Mouse (Mus musculus) adrenal gland, adult 18-20 months (tissue): ENCODE measurements at regions not wholly inside any gene's neighbourhood (a gene's known extent, or its start where the extent isn't known, plus 50 kb on each side); places are given as distances from the start of the nearest gene placed in this dataset.

Experiments used
- DNase-seq, 2 experiments: peaks; one replicate each; pipeline ENCODE4 v3.0.0; 2021 to 2022; ENCODE audit warnings: low spot score in 2 of 2

DNA sequence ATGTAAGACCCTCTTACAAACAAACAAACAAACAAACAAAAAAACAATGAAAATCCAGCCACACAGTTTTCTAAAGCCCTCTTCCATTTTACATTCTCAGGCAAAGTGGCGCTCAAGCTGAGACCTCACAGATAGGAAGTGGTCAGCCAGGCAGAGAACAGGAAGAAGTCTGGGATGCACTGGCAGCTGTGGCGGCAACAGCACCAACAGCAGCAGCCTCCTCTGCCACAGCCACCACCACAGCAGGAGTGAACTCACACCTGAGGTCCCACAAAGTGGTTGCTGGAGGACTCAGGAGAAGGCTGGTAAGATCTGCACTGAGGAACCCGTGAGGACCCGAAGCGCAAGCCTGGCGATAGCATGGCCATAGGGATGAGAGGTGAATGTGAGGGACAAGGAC lies 156.3 kb downstream of the Grm4 start:
- no peak for DNase-seq

DNA sequence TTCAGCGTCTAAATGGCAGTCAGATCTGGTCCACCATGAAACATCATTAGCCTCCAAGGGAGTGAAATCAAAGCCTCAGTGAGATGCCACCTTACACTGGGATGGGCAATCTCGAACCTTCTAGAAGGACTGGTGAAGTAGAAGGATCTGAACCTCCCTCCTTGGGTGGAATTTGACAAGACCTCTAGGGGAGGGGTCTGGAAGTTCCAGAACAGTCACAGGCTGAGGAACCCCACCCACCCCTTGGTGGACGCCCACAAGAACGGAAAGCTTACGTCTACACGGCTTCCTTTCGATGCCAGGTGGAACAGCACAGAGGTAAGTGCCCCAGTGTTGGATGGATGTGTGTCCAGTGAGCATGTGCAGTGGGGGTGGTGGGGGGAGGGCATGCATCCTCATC lies 156.9 kb downstream of the Grm4 start:
- DNase-seq, result no peak

DNA sequence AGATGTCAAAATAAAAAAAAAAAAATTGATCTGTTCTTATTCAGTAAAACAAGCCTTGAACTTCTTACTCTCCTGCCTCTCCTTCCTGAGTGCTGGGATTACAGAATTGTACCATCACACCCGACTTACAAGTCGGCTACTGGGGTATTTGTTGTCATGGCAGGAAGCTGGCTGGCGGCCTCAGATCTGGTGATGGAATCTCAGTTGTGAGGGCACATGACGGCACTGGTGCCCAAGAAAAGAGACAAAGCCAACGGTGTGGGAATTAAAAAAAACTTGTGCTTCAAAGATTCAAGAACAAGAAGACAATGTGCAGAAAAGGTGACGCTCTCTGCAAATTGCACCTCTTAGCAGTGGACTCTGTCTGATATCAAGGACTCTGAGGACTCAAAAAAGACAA lies 157.3 kb downstream of the Grm4 start:
- no peak for DNase-seq

DNA sequence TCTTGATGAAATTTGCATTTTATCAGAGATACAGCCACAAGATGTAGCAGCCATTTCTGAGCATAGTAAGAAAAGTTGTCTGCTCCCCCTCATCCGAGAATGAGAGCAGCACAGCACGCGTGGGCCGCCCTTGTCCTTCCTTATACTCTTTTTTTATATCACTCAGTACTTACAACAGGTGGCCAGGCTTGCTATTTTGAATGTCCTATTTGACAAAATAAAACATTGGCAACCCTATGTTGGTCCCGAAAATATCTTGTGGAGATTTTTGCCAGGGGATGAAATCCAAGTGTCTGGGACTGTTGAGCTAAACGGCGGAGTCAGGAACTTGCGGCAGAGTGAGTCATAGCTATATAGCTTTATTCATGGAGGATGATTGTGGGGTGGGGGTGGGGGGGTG lies 158.0 kb upstream of the Lemd2 start:
- DNase-seq, result no peak

DNA sequence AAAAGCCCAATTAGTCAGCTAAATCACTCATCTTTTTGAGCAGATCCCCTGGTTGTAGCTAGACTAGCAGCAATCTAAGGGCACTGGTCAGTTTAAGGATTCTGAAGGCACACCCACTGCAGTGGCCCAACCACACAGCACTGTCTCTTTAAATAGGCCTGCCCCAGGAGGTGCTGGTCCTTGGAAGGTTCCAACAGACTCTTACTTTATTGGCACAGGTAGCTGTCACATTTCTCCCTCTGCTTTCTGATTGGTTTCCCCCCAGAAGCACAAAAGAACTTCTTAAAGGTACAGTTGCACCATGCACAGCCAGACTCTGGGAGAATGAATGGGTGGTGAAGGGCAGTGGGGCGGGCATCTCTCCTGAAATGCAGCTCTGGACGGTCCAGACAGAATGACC lies 157.1 kb upstream of the Lemd2 start:
- DNase-seq, result no peak

DNA sequence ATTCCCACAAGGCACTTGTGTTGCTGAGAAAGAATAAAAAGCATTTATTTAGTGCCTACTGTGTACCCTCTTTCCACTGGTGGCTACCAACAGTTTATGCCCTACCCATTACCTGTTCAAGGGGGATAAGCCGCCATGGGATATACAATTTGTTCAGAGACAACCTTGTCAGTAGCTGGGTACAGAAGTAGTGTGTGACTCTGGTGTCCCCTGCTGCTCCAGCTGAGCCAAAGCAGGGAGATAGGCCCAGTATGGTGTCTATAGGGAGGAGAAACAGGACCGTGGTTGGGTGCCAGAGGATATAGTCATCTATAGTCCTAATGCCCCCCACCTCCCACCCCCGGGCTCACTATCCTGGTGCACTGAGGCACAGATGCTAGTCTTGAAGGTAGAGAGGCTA lies 152.6 kb upstream of the Lemd2 start:
- no peak for DNase-seq

DNA sequence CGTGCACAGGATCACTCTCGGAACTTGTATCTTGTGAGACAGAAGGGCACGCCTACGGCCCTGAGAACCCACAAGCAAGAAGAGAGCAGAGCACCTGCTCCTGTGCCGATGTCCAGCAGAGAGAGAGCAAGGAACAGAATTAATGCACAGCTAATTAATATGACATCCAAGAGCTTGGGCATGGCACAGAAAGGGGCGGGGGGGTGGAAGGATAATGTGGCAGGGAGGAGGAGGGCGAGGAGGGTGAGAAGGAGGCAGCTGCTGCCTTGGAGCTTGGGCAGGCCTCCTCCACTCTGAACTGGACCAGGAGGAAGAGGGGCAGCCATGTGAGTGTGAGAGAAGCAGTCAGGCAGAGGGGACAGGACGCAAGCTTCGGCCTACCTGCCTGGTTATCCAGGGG lies 151.4 kb upstream of the Lemd2 start:
- no peak for DNase-seq

- DNase-seq, result no peak
Observed at GRCm38 (mm10) chr17:27355056-27355455, 150.8 kb upstream of the Lemd2 start.

DNA sequence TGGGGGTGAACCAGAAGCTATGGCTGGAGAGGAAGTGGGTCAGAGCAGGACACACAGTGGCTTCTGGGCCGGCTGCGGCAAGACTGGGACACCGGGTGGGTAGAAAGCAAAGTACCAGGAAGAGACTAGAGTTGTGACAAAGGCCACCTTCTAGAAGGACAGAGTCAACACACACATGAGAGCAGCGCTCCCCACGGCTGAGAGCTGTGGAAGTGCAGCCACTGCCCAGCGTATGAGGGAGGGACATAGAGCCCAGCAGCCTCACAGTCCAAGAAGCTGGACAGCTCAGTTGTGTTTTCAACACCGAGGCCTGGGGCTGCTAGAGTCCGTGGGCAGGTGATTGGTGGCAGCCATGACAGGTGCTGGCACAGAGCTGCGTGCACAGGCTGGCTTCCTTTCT lies 145.6 kb upstream of the Lemd2 start:
- DNase-seq, result no peak

GRCm38 (mm10) chr17:27349432-27349831 lies 145.2 kb upstream of the Lemd2 start:
- no peak for DNase-seq

DNA sequence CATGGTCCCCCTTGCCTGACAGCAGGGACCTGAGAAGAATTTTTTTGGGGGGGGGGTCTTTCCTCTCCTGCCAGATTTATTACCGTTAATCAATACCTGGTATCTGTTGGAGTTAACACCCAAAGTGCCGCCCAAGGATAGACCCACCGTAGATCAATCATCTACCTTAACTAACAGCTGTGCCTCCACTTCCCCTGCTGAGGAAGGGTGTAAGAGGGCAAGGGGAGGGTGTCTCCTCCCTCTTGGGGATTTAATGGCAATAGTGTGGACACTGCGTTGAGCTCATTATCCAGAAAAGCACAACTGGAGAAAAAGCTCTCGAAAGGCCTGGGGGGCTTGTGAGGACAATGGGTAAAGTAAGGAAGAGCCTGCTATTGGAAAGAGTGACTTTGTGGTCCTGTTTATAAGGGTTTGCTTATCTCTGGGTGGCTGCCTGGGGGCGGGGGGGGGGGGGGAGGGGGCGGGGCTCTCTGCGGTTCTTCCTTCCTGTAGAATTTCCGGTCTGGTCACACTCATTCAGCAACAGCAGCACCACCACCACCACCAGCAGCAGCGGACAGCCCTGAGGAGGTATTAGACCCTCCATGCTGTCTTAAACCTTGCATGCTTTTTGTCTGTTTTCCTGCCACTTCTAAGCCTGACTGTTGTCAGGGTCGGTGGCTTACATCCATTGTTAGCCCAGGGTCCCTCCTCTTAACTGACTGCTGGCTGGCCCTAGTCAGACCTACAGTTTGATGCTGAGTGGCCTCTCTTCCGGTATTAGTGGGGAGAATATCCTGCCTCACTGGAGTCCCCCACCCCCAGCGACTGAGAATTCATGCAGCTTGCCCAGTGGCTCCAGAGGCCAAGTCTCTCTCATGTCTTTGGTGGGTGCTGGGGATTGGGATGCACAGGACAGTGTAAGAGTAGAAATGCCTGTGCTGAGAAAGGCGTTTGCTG lies 138.0 kb upstream of the Lemd2 start:
- no peak for DNase-seq

DNA sequence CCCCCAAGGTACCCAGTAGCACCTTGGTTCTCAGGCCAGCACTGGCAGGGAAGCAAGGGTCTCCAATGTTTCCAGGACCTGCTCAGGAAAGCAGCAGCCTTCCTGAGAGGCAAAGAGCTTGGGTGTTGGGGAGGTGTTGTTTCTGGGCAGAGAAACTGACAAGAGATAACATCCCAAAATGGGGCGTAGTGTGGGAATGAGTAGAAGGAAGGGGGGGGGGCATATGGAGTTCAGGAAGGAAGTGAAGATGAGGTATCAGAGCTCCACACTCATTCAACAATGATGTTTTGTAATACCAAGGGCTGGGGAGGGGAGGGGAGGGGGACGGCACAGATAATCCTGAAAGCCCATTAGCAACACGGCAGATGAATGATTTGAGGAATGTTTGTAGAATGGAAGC lies 135.6 kb upstream of the Lemd2 start:
- no peak for DNase-seq

GRCm38 (mm10) chr17:27339261-27339660 lies 135.0 kb upstream of the Lemd2 start:
- DNase-seq, result no peak

DNA sequence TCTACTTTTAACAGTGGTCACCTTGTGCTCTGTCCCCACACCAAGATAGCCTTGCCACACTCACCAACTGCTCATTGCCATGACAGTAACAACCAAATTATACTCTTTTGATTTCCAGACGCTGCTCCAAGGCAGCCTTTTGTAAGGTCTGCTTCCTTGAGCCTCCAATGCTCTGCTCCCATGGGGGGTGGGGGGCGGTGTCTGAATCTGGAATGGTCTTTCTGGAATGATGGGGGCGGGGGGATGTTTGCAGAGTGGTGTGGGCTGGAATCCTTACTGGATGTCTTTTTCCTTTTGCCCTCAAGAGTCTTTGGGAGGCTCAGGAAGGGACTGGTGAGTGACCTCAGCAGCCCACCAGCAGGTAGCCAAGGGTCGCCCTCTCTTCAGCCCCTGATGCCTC lies 131.4 kb upstream of the Lemd2 start:
- no peak for DNase-seq

DNA sequence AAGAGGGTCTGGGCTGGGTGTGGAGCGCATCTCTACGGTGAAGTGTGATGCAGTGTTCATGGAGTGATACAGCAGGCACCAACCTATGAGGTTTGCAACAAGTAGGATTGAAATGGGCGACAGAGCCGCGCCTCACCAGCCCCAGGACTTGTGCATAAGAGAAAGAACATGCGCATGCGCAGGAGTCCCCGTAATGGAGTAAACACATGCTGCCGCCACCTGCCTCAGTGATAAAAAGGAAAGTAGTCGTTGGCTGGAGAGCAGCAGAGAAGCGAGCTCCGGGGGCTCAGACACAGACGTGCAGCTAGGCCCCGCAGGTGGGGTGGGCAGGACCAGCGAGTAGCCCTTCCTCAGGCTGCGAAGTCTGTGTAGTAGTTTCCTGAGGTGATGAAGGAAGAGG lies 129.3 kb upstream of the Lemd2 start:
- no peak for DNase-seq

- no peak for DNase-seq
Observed at GRCm38 (mm10) chr17:27333141-27333540, 128.9 kb upstream of the Lemd2 start.

DNA sequence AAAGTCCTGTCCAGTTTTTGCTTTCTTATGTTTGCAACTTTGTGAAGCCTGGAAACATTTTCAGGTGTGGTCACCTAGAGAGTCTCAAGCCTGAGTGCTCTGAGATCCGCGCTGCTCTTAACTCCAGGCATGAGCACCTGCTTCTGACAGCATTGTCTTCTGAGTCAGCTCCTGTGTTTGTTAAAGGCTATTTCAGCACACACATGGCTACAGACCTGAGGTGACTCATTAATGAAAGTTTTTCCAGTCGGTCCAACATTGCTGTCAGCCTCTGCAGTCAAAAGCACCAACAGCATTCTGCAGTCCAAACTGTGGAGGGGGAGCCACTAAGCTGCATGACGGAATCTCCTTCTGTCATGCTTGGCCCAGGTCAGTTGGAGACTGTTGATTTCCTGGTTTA lies 127.8 kb upstream of the Lemd2 start:
- no peak for DNase-seq

DNA sequence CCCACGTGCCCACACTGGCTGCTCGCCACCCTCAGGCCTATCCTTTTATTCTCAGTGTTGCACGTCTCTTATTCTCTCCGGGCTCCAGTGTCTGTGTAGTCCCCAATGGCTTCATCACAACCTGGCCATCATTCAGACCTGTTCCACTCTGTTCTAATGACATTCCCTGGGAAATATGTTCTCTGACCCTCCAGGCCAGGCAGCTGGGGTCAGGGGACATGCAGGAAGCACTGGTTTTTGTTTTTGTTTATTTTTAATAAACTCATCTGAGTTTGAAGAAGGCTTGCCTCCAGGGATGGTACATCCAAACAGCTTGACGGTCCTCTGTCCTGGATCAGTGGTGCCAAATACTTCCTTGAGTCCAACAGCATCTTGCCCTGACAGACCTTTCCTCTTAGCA lies 127.4 kb upstream of the Lemd2 start:
- no peak for DNase-seq

GRCm38 (mm10) chr17:27329791-27330190 lies 125.5 kb upstream of the Lemd2 start:
- DNase-seq, result no peak

DNA sequence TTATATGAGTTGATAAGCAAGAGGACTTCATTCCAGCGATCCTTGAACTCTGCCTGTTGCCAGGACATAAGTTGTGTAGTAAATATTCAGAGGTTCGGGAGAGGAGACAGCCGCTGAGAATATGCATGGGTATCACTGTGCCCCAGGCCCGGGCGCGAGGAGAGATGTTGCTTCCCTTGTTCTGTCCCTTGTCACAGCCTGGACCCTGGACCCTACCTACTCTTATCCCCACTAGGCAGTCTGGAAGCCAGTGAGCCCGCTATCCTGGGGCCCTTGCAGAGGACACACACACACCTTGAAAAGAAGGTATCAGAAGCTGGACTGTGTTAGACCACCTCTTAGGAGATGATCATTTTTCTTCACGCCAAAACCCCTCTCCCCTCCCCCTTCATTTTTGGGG lies 124.9 kb upstream of the Lemd2 start:
- no peak for DNase-seq

- DNase-seq, result peak; percentile 26 to 43
Observed at GRCm38 (mm10) chr17:27325002-27325460, 120.8 kb upstream of the Lemd2 start.

DNA sequence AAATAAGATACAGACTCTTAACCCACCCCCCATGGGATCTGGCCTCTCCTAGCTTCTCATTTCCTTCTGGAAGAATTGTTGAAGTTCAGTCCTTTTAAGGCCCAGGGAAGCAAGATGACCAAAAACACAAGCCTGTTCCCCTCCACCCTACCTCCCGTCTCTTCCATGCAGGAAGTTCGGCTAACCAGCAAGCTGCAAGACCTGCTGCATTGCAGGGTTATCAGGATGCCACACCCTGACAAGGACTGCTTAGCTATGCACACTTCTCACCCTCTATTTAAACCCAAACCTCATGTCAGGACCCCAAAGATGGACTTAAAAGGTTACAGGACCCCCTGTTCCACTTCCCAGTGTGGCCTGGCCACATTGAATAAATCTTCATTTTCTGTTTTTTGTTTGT lies 119.2 kb upstream of the Lemd2 start:
- DNase-seq, result no peak

DNA sequence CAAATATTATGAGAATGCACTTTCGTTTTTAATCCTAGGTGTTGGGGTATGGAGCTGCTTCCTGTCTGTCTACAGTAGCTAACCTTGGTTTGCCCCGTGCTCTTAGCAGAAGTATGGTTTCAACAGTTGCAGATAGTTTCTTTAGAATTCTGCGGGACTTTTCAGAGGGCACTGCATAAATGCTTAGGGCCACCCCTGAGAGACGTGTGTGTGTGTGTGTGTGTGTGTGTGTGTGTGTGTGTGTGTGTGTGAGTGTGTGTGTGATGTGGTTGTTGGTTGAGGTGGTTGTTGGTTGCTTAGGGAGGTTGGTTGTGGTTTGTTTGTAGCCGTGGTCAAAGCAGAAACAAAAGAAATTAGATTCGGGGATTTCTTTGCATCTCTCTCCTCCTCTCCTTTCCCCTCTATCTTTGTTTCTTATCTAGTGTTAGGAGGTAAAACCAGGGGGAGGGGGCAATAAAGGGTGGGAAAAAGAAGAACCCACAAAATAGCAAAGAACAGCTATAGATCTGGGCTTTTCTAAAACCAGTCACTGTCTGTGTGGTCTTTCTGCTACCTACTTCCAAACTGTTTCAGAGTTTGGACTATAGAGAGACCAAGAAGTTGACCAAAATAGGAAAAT lies 118.7 kb upstream of the Lemd2 start:
- DNase-seq, result no peak
